Mouse (Mus musculus) granulocyte monocyte progenitor cell, adult 5-6 weeks (primary cell): ENCODE measurements around the gene Gbx1. TPM values are rescaled to one million over a fixed set of nuclear protein-coding genes. Genes with fewer than 3 reads are reported as not detected.
A peak's percentile ranks its signal among the peaks of the same experiment; 100 is the strongest.

Experiments
- ATAC-seq: replicated peaks from 2 replicates; pipeline ENCODE4 v1.8.0; 2016; ENCODE audit warnings: mild to moderate bottlenecking, moderate TSS enrichment, inconsistent platforms; ENCODE audit not compliant: poor library complexity, severe bottlenecking
- total RNA-seq, 2 experiments: library from RNA; stranded (forward) in 1 of 2; stranded (reverse) in 1 of 2; fragments of 200-712, 200-1000 nt in 1 of 2; fragments of >200 nt in 1 of 2; fragmentation: Nextera tagmentation in 1 of 2; gene quantifications; 2 replicates each; pipeline ENCODE4 v1.2.3; 2014 to 2017

The Gbx1 gene
- total RNA-seq, 2 experiments from 2014 or later, result not detected

DNA sequence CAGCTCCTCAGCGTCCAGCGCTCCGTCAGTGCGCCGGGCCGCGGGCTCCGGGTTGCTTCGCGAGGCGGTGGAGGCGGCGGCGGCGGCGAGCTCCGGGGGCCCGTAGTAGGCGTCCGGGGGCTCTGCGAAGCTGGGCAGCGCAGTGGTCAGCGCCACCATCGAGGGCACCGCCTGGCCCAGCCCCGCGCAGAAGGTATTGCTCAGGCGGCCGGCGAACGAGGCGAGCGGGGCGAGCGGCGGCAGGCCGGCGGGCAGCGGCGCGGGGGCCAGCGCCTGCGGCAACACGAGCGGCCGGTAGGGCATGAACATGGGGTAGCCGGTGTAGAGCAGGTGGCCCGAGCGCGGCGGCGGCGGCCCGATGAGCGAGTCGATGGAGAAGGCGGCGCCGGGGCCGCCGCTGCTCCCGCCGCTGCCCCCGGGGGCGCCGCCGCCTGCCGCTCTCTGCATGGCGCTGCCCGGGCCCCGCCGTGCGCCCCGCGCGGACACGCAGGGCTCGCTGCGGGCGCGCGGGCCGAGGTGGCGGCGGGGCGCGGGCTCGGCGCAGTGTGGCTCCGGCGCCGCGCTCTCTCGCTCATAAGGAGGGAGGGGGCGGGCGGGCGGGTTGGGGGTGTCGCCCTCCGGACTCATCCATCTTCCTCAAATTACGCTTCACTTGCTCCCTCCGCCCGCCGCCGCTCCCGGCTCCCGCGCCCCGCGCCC, 663 bp downstream of the Gbx1 start:
- ATAC-seq, result no peak

DNA sequence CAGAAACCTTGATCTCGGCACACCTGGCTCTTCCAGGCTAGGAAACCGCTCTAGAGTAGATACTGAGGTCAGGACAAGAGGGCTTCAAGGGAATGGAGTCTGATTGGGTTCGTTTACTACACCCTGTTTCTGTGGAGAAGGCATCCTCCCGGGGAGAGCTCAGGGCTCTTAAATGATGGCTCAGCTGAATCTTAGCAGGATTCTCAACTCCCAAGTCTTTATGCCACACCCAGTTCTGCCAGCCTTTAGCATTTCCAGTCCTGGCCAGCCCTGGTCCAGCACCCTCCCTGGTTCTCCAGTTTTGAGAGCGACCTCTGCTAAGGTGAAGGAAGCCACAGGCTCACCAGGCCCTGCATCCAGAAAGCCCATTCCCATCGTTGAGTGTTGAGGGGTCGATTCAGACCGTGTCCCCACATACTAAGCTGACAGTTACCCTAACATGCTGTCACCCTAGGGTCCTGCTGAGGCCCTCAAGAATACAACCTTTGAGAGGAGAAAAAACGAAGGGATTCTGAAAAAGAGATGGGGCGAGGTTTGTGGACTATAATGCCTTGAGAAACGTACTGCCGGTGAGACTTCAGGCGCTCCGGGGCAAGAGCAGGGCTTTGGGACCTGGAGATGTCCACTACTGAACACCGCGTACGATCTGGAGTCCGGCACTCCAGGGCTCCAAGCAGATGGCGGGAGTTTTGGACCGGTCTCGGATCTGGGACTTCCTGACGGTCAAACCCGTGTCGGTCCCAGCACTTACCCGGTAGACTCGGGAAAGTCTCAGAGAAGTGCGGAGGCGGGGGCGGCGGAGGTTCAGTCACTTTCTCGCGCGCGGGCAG, 1.4 kb downstream of the Gbx1 start:
- no peak for ATAC-seq

- ATAC-seq, result no peak
These were observed 2.5 kb downstream of the Gbx1 start for GRCm38 (mm10) chr5:24524522-24524921.

GRCm38 (mm10) chr5:24523806-24524205, 3.2 kb downstream of the Gbx1 start:
- no peak for ATAC-seq

GRCm38 (mm10) chr5:24521366-24521765, 5.6 kb downstream of the Gbx1 start:
- no peak for ATAC-seq

DNA sequence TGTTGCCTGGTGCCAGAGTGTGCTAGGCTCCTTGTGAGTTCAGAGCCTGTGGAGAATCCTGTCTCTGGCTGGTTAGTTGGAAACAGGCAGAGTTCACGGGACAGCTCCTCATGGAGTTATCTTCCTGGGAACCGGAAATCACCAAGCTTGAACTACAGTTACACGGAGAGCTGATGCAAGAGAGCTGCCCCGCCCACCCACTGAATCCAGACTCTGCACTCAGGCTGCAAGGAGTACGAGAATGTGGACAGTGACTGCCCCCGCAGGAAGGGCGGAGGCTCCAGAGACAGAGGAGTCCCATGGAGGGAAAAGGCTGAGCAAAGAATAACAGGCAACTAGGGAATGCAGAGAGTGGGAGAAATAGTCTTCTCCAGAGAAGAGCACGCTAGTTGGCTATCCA, 14.7 kb downstream of the Gbx1 start:
- ATAC-seq, result no peak

- peak; percentile 37 for ATAC-seq
These were observed 16.4 kb downstream of the Gbx1 start for GRCm38 (mm10) chr5:24510635-24511034.

- ATAC-seq, result no peak
These were observed 18.6 kb downstream of the Gbx1 start for GRCm38 (mm10) chr5:24508406-24508805.

DNA sequence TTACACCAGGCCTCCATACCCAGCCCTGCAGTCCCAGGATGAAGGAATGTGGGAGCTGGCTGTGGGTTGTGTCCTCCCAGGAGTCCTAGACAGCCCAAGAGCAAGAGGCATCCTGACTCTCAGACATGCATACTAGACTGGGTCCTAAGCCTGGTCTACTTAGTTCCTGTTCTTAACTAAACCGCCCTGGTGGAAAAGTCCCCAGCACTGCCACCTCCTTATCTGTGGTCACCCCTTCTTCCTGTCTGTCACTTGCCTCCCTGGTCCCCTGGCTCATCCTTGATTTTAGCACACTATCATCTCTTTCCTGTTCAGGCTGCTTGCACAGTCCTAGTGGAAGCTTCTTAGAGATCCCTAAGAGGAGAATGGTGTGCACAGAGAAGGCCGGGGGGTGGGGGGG, 21.5 kb downstream of the Gbx1 start:
- ATAC-seq, result peak; percentile 85

- ATAC-seq, result no peak
These were observed 24.2 kb downstream of the Gbx1 start for GRCm38 (mm10) chr5:24502786-24503185.

GRCm38 (mm10) chr5:24500851-24501250, 26.2 kb downstream of the Gbx1 start:
- no peak for ATAC-seq

GRCm38 (mm10) chr5:24499113-24499512, 27.9 kb downstream of the Gbx1 start:
- ATAC-seq, result no peak

DNA sequence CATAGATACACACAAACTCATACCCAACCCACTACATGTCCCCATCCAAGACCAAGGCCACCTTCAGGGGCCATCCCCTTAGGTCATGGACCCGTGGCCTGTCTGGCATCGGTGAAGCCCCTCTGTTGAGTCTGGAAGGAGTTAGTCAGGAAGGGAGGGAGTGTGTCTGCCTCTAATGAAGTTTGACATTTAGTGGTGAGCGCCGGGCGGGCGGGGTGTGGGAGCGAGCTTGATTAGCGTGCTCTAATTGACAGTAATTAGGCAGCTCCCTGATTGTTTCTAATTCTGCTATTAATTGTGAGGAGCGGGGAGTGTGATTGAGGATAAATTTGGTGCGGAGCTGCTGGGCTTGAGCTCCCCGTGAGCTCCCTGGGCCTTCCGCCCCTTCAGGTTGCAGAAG, 29.5 kb downstream of the Gbx1 start:
- ATAC-seq, result no peak

- ATAC-seq, result no peak
These were observed 30.2 kb downstream of the Gbx1 start for GRCm38 (mm10) chr5:24496756-24497155.

DNA sequence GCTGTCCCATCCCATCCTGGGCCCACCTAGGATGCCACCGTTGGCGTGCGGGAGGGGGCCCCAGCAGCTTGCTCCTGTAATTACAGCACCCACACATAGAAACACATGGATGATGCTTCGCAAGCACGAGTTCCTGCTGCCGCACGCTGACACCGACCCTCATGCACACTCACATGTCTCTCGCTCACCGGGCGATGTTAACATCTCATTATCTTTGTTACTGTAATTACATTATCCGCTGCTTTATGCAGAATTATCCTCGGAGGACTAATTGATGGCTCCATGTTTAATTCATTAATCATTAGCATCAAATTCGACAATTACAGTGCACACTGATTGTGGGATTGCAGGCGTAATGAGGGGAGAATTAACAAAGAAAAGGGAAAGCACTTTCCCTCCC, 32.0 kb downstream of the Gbx1 start:
- ATAC-seq, result no peak

- no peak for ATAC-seq
These were observed 34.3 kb downstream of the Gbx1 start for GRCm38 (mm10) chr5:24492546-24493285.

DNA sequence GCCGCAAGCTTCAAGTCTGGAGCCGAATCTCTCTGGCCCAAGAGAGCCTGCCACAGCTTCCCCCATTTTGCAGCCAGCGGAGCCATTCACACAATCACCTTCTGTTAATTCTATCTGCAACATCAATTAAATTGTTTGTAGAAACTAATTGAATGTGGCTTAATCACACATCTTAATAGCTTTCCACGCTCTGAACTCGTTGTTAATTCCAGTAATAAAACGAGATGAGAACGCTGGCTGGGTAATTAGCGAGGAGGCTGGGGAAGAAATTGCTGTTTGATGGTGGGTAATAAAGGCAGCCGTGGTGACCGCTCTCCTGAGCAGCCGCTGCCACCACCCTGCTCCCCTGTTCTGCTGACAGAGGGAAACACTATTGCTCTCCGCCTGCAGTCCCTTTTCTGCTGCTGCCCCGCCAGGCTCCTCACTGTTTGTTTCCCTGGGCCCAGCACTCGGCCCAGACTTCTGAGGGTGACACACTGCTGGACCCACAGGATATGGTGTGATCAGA, 36.5 kb downstream of the Gbx1 start:
- no peak for ATAC-seq

GRCm38 (mm10) chr5:24486738-24487137, 40.3 kb downstream of the Gbx1 start:
- no peak for ATAC-seq

DNA sequence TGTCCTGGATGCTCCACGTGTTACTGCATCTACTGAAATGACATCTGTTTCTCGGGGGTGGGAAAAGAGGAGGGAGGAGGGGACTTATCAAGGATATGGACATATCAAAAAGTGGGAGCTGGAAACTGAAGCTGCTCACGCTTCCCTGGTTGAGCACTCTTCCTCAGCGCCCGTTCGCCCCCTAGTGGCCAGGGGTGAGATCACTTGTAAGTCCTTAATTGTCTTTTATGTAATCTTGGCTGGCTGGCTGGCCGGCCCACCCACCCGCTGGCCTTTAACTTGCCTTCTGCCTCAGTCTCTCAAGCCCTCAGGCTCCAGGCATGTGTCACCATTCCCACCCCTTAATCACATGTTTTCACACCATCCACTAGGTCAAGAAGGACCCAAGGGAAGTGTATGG, 40.9 kb downstream of the Gbx1 start:
- ATAC-seq, result peak; percentile 72

DNA sequence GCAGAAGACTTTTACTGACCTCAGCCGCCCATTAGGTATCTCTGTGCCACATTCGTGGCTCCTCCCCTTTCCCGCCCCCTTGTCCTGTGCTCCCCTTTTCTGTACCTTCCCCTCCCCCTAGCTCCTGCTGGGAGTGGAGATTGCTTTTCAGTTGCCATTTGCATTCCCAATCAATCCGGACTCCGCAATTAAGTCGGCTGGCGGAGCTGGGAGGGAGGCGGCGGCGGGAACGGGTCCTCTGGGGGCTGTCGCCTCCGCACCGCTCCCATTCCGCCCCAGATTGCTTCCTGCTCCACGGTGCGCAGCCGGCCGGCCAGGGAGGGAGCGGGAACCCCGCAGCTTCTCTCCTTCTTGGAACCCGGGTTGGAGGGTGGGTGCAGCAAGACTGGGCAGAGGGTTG, 42.0 kb downstream of the Gbx1 start:
- ATAC-seq, result no peak

GRCm38 (mm10) chr5:24483326-24483725, 43.7 kb downstream of the Gbx1 start:
- peak; percentile 77 for ATAC-seq
